Mouse (Mus musculus) left cerebral cortex, adult 11 months (tissue): ENCODE data around the gene Ninj2.

Experiments
- DNase-seq: peaks from one replicate; pipeline ENCODE4 v3.0.0; 2022; ENCODE audit warnings: low spot score

Gene Ninj2

DNA sequence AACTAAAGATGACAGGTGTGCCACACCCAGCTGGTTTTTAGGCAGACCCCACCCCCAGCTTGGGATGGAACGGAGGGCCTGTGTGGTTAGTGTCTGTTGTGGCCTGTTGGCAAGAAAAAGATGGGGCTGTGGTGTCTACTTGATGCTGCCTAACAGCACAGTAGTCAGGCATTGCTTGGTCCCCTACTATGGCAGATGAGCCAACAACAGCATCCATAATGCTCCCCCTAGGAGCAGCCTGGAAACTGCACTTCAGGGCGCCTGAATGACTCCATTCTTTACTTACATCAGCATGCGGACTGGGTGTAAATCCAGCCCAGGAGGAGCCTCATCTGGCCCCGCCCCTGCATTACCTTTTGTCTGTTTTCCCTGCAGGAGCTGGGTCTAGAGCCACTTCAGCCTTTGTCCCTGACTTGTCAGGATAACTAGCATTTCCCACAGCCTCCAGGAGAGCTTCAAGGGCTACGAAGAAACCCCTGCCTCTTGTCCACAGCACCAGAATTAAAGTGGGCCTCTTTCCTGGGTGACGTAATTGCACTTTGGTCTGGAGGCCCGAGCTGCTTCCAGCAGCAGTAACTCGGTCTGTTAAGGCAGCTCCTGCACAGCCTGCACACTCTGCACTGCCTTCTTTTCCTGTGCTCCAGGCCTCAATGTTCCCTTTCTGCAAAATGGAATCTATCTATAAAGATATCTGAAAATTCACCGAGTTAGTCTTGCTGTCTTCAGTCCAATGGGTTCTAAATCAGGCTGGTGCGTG, 106.7 kb downstream of the Ninj2 start:
- DNase-seq, result no peak

DNA sequence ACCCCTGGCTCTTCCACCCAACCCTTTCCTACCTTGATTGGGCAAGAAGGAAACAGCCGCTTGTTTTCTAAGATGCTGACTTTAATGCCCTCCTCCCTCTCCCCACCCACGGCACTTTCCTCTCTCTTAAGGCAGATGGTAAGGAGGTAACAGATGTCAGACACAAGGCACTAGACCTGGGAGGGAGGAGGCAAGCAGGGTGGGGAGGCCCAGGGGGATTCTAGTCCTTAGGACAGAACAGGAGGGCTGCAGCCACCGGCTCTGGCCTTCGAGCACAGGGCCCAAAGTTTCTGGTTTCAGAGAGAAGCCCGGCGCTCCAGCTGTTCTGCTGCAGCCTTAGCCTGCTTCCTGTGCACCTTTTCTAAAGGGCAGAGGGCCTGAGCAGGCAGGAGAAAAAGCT, 108.8 kb downstream of the Ninj2 start:
- DNase-seq, result no peak

DNA sequence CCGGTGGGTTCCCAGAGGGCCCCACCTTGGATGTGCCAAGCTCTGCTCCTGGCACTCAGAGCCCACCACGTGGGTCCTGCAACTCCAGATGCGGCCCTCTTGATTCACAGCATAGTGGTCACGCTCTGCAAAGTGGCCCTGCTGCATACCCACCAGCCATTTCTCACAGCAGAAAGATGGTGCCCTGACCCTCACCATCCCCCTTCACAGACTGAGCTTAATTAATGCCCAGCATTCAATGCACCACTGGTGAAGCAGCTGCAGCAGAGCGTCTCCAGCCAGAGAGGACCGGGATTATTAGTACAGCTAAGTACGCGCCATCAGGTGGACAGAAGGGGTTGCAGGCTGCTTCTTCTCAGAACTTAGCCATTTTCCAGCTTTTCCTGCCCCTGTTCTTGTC, 109.3 kb downstream of the Ninj2 start:
- no peak for DNase-seq

DNA sequence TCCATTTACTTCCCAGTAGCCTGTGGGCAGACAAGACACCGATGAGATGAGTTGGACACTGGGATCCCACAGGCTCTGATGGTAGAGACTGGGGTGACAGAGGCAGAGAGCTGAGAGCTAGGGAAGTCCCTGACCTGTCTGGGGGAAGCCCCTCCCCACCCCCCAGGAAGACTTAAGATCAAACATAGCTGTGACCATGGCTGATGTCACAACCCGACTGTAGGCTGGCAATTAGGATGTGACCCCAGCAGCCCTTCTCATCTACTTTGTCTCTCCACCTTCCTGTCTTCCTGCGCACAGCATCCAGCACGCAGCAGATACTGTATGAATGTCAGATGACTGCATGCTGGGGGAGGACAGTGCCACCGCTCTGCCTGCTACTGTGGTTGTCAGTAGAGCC, 113.4 kb downstream of the Ninj2 start:
- DNase-seq, result no peak

DNA sequence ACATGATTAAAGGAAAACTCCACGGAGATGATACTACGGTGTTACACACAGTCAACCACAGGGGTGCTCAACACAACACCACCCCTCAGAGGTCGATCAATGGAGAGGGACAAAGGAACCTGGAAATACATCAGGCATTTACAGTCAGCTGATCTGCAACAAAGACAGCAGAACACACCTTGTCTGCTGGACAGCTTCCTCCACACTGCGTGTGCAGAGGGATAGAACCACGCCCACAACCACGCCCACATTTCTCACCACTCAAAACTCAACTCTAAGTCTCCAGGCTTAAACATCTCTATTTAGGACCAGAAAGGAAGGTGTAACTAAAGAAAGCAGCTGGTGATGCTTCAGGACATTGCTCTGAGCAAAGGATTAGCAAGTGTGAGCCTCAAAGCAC, 118.4 kb downstream of the Ninj2 start:
- no peak for DNase-seq

DNA sequence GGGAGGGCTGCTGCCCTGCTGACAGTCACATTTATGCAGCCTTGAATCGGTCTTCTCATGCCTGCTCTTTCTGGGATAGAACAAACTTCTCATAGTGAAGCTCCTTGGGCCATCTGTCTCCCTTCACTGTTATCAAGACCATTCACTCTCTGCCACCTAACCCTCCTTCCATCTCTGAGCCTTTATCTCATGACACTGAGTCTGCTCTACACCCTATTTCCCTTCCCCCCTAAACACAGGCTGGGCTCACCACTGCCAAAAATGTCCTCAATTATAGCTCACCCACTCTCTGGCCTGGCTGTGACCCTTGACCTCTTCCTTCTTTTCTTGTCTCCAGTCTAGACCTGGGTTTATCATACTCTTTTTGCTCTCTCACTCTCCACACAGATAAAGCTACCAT, 123.6 kb downstream of the Ninj2 start:
- no peak for DNase-seq

DNA sequence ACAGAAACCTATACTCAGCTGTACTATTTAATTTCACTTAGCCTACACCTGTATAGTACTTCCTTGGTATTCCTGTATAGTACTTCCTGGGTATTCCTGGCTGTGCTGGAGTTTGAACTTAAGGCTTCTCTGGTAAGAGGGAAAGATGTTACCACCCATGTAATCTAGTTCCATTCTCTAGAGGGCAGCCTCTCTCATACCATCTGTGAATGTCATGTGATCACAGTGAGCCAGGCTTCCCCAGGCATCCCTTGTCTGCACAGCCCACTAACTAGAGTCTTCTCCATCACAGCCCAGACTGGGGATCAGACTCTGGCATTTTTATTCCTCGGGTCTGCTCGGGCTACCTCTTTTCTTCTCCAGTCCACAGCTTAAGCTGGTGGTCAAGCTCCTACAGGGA, 126.1 kb downstream of the Ninj2 start:
- DNase-seq, result no peak

DNA sequence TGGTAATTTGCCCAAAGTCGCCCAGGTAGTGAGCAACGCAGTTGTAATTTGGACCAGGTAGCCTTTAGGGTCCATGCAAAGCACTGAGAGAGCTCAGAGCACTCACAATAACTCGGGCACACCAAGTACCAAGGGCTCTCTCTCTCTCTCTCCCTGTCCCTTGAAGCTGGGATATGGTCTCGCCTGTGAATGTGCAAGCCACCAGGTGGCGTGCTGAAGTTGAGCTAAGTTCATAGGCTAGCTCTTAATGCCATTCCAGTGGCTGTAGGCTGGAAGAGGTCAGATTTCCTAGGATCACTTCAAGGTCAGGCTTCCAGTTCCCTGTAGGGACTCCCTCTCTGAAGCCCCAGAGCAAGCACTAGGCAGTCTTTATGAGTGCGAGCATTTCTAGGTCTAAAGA, 129.5 kb downstream of the Ninj2 start:
- peak; percentile 12 for DNase-seq

DNA sequence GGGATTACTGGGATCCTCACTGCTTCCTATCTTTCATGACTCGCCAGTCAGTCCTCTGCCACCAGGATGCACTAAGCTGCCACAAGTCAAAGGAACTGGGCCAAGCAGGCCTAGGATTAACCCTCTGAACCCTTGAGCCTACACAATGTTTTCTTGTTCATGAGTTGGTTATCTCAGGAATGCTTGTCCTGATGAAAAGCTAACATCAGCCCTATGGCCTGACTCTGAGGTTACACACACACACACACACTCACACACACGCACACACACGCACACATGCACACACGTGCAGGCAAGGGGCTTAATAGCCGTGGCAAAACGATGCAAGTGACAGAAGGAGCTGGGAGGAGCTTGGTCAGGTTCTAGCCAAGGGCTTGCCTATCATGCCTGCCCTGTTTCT, 132.2 kb downstream of the Ninj2 start:
- DNase-seq, result no peak

DNA sequence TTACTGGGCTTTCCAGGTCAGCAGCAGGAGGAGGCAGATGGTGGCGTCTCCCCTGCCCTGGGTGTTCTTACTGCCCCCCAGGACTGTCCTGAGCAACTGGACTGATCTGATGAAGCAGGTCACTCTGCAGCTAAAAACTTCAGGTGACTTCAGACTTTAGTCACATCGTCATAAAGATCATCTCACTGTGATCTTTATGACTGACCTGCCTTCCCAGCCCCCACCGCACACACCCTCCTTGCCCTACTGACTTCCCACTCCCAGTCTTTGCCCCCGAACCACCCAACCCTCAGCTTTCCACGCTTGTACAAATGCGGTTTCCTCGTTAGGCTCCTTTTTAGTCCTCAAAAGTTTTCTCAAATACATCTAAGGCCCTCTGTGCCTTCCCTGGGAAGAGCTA, 133.9 kb downstream of the Ninj2 start:
- no peak for DNase-seq

DNA sequence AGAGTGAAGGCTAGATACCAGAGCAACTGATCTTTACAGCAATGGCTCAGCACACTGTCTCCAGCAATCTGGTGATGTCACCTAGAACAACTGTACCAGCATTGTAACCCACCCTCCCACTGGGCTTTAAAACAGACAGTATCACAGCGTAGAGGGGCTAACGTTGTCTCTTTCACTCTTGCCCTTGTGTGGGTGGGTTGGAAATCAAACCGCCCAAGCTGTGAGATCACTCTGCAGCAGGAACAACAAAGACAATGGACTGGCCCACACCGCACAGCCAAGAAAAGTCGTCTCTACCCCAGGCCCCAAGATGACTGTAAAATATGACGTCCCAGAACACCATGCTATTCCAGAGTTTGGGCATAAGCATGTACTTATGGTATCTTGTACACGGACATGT, 136.7 kb downstream of the Ninj2 start:
- DNase-seq, result no peak

DNA sequence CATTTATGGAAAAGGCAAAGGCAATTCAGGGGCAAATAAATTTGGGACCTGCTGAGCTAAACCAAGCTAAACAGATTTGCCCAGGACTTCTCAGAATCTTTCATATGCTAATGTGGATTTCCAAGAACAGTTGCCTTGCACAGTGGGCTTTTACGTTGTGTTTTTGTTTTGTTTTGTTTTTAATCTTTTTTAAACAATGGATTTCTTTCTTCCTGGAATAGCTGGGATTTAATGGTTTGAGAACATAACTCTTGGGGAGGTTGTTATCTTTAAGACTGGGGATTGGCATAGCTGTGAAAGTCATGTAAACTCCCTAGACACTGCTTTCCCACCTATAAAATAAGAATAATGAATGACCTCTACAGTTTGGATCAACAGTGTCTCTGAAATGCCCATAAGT, 137.3 kb downstream of the Ninj2 start:
- DNase-seq, result no peak

DNA sequence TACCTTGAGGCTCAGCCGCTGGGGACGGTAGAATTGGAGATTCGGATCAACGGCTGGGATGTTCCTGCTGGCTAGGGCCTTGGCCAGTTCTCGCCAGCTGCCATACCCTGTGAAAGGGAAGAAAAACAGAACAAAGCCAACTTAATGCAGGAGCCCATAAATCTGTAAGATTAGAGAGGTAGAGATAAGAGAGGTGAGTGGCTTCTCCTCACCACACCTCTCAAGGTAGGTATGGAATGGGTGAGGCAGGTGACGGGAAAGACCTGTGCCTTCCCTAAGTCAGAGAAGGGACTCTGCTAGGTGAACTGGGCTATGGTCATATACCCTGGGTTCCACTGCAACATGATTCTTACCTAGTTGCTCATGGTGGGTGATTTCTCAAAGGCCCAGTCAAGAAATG, 139.7 kb downstream of the Ninj2 start:
- DNase-seq, result no peak

DNA sequence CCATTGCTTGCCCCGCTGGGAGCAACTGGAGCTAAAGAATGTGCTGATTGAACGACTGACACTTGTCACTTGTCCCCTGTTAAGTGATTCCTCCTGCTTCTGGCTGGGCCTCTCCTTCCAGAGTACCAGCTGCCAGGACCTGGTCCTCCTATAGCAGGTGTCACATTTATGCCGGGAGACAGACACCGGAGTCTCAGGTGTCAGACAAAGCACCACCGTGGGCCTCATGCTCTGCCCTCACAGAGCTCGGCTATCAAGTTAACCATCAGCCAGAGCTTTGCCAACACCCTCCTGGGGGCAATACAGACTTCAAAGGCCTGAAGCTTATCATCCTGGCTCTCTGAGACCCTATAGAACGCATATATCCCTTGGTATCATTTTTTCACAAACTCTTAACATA, 142.7 kb downstream of the Ninj2 start:
- no peak for DNase-seq

DNA sequence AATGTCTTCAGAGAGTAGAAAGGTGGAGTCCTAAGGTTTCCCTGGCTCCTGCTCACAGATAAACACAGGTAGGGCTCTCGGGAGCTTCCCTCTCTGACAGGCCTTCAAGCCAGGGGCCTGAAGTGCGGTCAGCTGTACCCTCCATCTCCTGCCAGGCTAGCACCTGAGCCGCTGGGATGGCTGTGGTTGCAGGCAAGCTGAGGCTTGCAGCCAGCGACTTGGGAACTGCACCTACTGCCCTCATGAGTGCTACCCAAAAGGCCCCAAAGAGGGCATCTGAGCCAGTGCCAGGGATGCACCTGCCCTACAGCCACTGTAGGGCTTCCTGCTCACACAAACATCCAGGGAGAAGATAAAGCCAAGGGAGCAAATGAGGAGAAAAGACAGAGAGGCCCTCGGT, 147.3 kb downstream of the Ninj2 start:
- DNase-seq, result no peak

DNA sequence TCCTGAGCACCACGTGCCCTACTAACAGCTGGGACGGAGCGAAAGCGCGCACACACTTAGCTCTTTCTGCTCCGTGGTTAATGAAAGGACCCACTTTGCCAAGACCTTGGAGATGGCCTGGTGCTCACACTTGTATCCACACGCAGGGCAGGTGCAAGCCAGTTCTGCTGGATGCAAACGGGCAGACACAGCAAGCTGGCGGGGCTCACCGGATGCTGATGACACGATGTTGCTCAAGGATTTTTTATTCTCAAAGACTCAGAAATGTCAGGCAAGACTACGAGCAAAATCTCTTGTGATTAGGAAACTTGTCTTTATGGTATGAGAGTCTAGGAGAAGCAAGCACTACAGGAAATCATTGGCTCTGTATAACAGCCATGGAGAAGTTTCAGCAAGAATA, 148.3 kb downstream of the Ninj2 start:
- DNase-seq, result no peak

DNA sequence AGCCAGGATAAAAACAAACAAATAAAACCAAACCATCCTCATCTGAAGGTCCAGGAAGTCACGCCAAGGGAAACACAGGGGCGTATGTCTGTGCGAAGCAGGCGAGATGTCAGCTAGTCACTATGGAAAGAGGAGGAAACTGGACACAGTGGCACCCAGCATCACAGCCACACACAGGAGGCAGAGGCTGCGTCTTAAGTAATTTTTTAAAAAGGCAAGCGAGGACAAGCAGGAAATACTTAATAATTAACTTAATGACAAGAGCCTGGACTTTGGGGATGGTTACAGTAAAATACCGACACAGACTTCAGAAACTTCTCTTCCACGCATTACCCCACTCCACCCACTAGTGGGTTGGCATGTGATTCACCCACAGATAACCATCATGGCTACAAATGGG, 149.4 kb downstream of the Ninj2 start:
- no peak for DNase-seq

DNA sequence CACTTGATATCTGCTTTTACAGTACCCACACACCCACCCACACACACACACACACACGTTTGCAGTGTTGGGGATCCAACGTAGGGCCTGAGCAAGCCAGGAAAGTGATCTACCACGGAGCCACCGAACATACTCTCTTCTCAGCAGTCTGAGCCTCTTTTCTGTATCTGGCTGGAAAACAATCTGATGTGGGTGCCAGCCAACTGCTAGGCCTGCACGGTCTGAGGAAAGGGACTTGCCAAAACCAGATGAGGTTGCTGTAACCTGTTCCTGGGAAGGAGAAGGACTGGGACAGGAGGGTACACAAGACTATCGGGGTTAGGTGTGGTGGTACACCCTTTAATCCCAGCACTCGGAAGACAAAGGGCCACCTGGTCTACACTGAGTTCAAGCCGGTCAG, 150.1 kb downstream of the Ninj2 start:
- no peak for DNase-seq

DNA sequence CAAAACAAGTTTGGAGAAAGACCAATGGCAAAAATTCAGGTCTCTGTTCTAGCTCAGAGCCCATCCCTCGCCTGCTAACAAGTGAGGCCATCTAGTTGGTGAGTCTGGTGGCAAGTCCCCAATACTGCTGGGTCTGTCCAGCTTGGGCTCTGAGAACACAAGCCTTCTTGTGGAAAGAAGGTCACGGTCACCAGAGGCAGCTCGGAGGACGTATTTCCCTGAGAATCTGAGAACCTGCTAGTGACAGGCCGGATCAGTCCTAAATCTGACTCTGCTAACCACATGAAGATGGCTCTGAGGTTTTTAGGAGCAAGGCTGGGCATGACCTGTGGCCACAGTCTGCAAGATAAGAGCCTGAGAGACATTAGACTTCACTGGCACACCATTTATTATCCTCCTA, 153.5 kb downstream of the Ninj2 start:
- no peak for DNase-seq

DNA sequence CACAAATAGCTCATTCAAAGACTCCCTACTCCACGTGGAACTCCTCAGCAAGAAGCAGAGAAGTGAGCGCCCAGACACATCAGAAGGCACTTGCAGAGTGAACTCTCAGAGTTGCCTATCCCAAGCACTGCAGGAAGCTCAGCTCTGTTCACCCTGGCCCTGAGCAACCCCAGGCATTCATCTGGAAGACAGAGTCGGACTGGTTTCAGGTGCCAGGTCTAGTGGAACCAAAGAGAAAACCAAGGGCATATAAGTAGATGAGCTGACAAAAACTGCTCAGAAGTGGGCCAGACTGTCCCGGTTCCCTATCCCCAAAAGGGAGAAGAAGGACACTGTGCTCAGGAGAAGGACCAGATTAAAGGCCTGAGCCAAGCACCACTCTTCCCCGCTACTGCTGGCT, 156.7 kb downstream of the Ninj2 start:
- DNase-seq, result no peak
